Mouse (Mus musculus): Measurements from ENCODE around the gene Sgpl1. TPM values are rescaled to one million over a fixed set of nuclear protein-coding genes. Genes with fewer than 3 reads are reported as not detected.
A peak's percentile ranks its signal among the peaks of the same experiment; 100 is the strongest.

Sgpl1 gene
- 45.3 and 64.5 TPM in 2 replicates for polyA plus RNA-seq (2014; fragmentation: Nextera tagmentation; extraction: Ambion mirVana)

- Histone ChIP-seq H3K4me2 (ENCODE audit: low read length) (peak within 1 kb of the TSS; percentile 87), H3K4me1 (ENCODE audit: control insufficient read depth, insufficient read depth, low read length) (peaks cover 12% of the 10 kb centered on the region; the same call in 1 of the 2 replicates), H3K36me3 (ENCODE audit: control insufficient read depth, insufficient read depth, low read length) (0 out of 2 replicates have a peak, but pooled peaks cover 3% of the 10 kb centered on the region), H3K9me3 (ENCODE audit: control insufficient read depth, low read length) (no peaks in the 10 kb centered on the region), H3K9ac (replicated peaks; ENCODE audit: low read length) (peak within 1 kb of the TSS; percentile 89), H3K4me3 (replicated peaks; ENCODE audit: low read depth, low read length) (peak within 1 kb of the TSS; percentile 75), H3K27me3 (ENCODE audit: control insufficient read depth, insufficient read depth, low read length) (no peaks in the 10 kb centered on the region), H3K27ac (replicated peaks; ENCODE audit: low read depth, low read length) (peak within 1 kb of the TSS; percentile 92)
- peak; percentile 86 for ATAC-seq (ENCODE audit: low FRiP score, low TSS enrichment)
- DNase-seq = peak; percentile 97
- under 1% methylated on average over 82 of the region's 82 CpGs for WGBS
Measured at GRCm38 (mm10) chr10:61147157-61148040, at the start of gene Sgpl1. Gene Sgpl1, minus strand, starts transcription at chr10:61147703.

GRCm38 (mm10) chr10:61195718-61196291 is 48.3 kb upstream of the Sgpl1 start:
- ATAC-seq (ENCODE audit: low FRiP score, low TSS enrichment) = no peak
- 92% methylated on average over 5 of the region's 5 CpGs for WGBS
- no peaks in the 10 kb centered on the region for H3K36me3 ChIP-seq (ENCODE audit: control insufficient read depth, insufficient read depth, low read length)

GRCm38 (mm10) chr10:61195216-61195615 is 47.7 kb upstream of the Sgpl1 start:
- Histone ChIP-seq H3K9ac (replicated peaks; ENCODE audit: low read length) (no peak overlapping the region), H3K27me3 (ENCODE audit: control insufficient read depth, insufficient read depth, low read length) (no peaks in the 10 kb centered on the region), H3K27ac (replicated peaks; ENCODE audit: low read depth, low read length) (no peak overlapping the region), H3K4me1 (ENCODE audit: control insufficient read depth, insufficient read depth, low read length) (no peaks in the 10 kb centered on the region), H3K36me3 (ENCODE audit: control insufficient read depth, insufficient read depth, low read length) (no peaks in the 10 kb centered on the region), H3K9me3 (ENCODE audit: control insufficient read depth, low read length) (no peaks in the 10 kb centered on the region), H3K4me3 (replicated peaks; ENCODE audit: low read depth, low read length) (no peak overlapping the region), H3K4me2 (ENCODE audit: low read length) (no peak overlapping the region)
- 88% methylated on average over 8 of the region's 8 CpGs for WGBS
- ATAC-seq (ENCODE audit: low FRiP score, low TSS enrichment) = no peak
- DNase-seq = no peak

More at GRCm38 (mm10) chr10:61195718-61196291, 48.3 kb upstream of the Sgpl1 start:
- no peak for DNase-seq
- Histone ChIP-seq H3K9ac (replicated peaks; ENCODE audit: low read length) (no peak overlapping the region), H3K9me3 (ENCODE audit: control insufficient read depth, low read length) (no peaks in the 10 kb centered on the region), H3K4me2 (ENCODE audit: low read length) (no peak overlapping the region), H3K4me3 (replicated peaks; ENCODE audit: low read depth, low read length) (no peak overlapping the region), H3K27ac (replicated peaks; ENCODE audit: low read depth, low read length) (no peak overlapping the region), H3K27me3 (ENCODE audit: control insufficient read depth, insufficient read depth, low read length) (no peaks in the 10 kb centered on the region), H3K4me1 (ENCODE audit: control insufficient read depth, insufficient read depth, low read length) (no peaks in the 10 kb centered on the region)

- no peak for ATAC-seq (ENCODE audit: low FRiP score, low TSS enrichment)
- no peak overlapping the region for H3K4me3 ChIP-seq (replicated peaks; ENCODE audit: low read depth, low read length)
- 79% methylated on average over 9 of the region's 9 CpGs for WGBS
Measured at GRCm38 (mm10) chr10:61194611-61195010, 47.1 kb upstream of the Sgpl1 start.

GRCm38 (mm10) chr10:61188010-61188409 is 40.5 kb upstream of the Sgpl1 start:
- Histone ChIP-seq H3K4me3 (replicated peaks; ENCODE audit: low read depth, low read length) (no peak overlapping the region), H3K27me3 (ENCODE audit: control insufficient read depth, insufficient read depth, low read length) (no peaks in the 10 kb centered on the region), H3K36me3 (ENCODE audit: control insufficient read depth, insufficient read depth, low read length) (no peaks in the 10 kb centered on the region), H3K9ac (replicated peaks; ENCODE audit: low read length) (no peak overlapping the region), H3K4me1 (ENCODE audit: control insufficient read depth, insufficient read depth, low read length) (no peaks in the 10 kb centered on the region), H3K9me3 (ENCODE audit: control insufficient read depth, low read length) (no peaks in the 10 kb centered on the region), H3K27ac (replicated peaks; ENCODE audit: low read depth, low read length) (no peak overlapping the region), H3K4me2 (ENCODE audit: low read length) (no peak overlapping the region)
- DNase-seq (no peak), ATAC-seq (ENCODE audit: low FRiP score, low TSS enrichment) (no peak)
- WGBS = 78% methylated on average over 3 of the region's 3 CpGs

More at GRCm38 (mm10) chr10:61194611-61195010, 47.1 kb upstream of the Sgpl1 start:
- no peak for DNase-seq
- H3K36me3 ChIP-seq (ENCODE audit: control insufficient read depth, insufficient read depth, low read length) = no peaks in the 10 kb centered on the region
- no peak overlapping the region for H3K4me2 ChIP-seq (ENCODE audit: low read length)
- no peaks in the 10 kb centered on the region for H3K9me3 ChIP-seq (ENCODE audit: control insufficient read depth, low read length)
- no peaks in the 10 kb centered on the region for H3K27me3 ChIP-seq (ENCODE audit: control insufficient read depth, insufficient read depth, low read length)
- no peak overlapping the region for H3K27ac ChIP-seq (replicated peaks; ENCODE audit: low read depth, low read length)
- H3K4me1 ChIP-seq (ENCODE audit: control insufficient read depth, insufficient read depth, low read length) = no peaks in the 10 kb centered on the region
- no peak overlapping the region for H3K9ac ChIP-seq (replicated peaks; ENCODE audit: low read length)

- Histone ChIP-seq H3K4me2 (ENCODE audit: low read length) (no peak overlapping the region), H3K36me3 (ENCODE audit: control insufficient read depth, insufficient read depth, low read length) (no peaks in the 10 kb centered on the region), H3K27me3 (ENCODE audit: control insufficient read depth, insufficient read depth, low read length) (no peaks in the 10 kb centered on the region), H3K4me1 (ENCODE audit: control insufficient read depth, insufficient read depth, low read length) (no peaks in the 10 kb centered on the region), H3K27ac (replicated peaks; ENCODE audit: low read depth, low read length) (no peak overlapping the region), H3K9me3 (ENCODE audit: control insufficient read depth, low read length) (no peaks in the 10 kb centered on the region), H3K4me3 (replicated peaks; ENCODE audit: low read depth, low read length) (no peak overlapping the region), H3K9ac (replicated peaks; ENCODE audit: low read length) (no peak overlapping the region)
- DNase-seq = no peak
- 90% methylated on average over 3 of the region's 3 CpGs for WGBS
- no peak for ATAC-seq (ENCODE audit: low FRiP score, low TSS enrichment)
Measured at GRCm38 (mm10) chr10:61187001-61187400, 39.5 kb upstream of the Sgpl1 start.

- Histone ChIP-seq H3K27me3 (ENCODE audit: control insufficient read depth, insufficient read depth, low read length) (no peaks in the 10 kb centered on the region), H3K4me2 (ENCODE audit: low read length) (no peak overlapping the region), H3K36me3 (ENCODE audit: control insufficient read depth, insufficient read depth, low read length) (no peaks in the 10 kb centered on the region), H3K4me1 (ENCODE audit: control insufficient read depth, insufficient read depth, low read length) (no peaks in the 10 kb centered on the region), H3K9me3 (ENCODE audit: control insufficient read depth, low read length) (no peaks in the 10 kb centered on the region), H3K4me3 (replicated peaks; ENCODE audit: low read depth, low read length) (no peak overlapping the region), H3K9ac (replicated peaks; ENCODE audit: low read length) (no peak overlapping the region), H3K27ac (replicated peaks; ENCODE audit: low read depth, low read length) (no peak overlapping the region)
- 74% methylated on average over 6 of the region's 6 CpGs for WGBS
- ATAC-seq (ENCODE audit: low FRiP score, low TSS enrichment) (no peak), DNase-seq (no peak)
Measured at GRCm38 (mm10) chr10:61179927-61180326, 32.4 kb upstream of the Sgpl1 start.

GRCm38 (mm10) chr10:61178687-61179086 is 31.2 kb upstream of the Sgpl1 start:
- no peaks in the 10 kb centered on the region for H3K9me3 ChIP-seq (ENCODE audit: control insufficient read depth, low read length)
- WGBS = 88% methylated on average over 8 of the region's 8 CpGs
- H3K9ac ChIP-seq (replicated peaks; ENCODE audit: low read length) = no peak overlapping the region
- no peaks in the 10 kb centered on the region for H3K36me3 ChIP-seq (ENCODE audit: control insufficient read depth, insufficient read depth, low read length)
- ATAC-seq (ENCODE audit: low FRiP score, low TSS enrichment) (no peak), DNase-seq (no peak)
- no peaks in the 10 kb centered on the region for H3K27me3 ChIP-seq (ENCODE audit: control insufficient read depth, insufficient read depth, low read length)
- H3K4me2 ChIP-seq (ENCODE audit: low read length) = no peak overlapping the region
- H3K4me3 ChIP-seq (replicated peaks; ENCODE audit: low read depth, low read length) = no peak overlapping the region
- H3K27ac ChIP-seq (replicated peaks; ENCODE audit: low read depth, low read length) = no peak overlapping the region
- no peaks in the 10 kb centered on the region for H3K4me1 ChIP-seq (ENCODE audit: control insufficient read depth, insufficient read depth, low read length)

Measured in midbrain, embryonic 14.5 days (tissue).